Mouse (Mus musculus) central nervous system, embryonic 11.5 days (tissue): ENCODE results near the gene Utp3. TPM values are rescaled to one million over a fixed set of nuclear protein-coding genes. Genes with fewer than 3 reads are reported as not detected.

Experiments used
- polyA plus RNA-seq: library from polyadenylated mRNA; depleted of rRNA; stranded (reverse); fragments of >200 nt; gene quantifications from 2 replicates; pipeline ENCODE4 v1.2.3, GENCODE M21; 2012; rRNA removed

Utp3 gene
- 61.8 and 130 TPM in 2 replicates for polyA plus RNA-seq

DNA sequence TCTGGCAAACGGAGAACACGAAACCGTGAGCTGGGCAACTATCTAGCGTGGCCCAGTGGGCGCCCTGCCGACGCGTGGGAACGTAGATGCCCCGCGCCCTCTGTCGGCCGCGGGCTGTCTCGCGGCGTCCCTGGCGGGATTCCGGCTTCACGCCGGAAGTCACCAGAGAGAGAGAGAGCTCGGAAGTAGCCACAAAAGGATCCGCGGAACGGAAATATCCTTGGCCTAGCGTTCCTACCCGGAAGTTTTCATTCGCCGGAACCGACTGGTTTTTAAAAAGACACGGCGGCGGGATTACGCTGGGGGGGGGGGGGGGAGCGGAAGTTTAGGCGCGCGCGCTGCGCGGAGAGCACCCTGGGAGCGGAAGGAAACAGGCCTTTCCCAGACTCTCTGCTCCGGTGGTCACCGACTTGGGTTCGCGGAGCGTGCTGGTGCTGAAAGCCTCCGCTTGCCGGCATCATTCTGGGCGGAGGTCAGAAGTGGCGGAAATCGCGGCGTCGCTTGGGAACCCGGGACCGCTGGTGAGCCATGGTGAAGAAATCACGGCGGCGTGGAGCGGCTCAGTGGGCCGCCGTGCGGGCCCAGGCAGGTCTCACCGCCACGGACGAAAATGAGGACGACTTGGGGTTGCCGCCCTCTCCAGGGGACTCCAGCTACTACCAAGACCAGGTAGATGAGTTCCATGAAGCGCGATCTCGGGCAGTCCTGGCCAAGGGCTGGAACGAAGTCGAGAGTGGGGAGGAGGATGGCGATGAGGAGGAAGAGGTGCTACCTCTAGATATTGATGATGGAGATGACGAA lies at the start of gene Utp3:
TSS of gene Utp3 (plus strand) at position 377 of the 801 bp plus-strand sequence.

DNA sequence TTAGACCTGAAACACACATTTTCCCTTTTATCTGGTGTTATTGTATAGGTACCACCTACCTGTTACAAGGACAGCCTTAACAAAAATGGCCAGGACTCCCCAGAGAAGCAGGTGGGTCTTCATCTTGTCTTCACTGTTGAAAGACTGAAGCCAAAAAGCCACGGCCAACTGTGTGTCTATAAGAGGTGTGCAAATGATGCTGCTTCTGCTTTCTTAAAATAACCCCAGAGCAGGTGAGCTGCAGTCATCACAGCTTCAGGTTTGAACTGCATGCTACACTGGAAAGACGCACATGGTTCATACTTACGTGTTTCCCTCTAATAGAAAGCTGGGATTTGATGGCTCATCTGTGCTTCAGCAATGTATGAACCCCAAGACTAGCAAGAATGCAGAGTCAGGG lies 26.6 kb upstream of the Utp3 start, which contains the start of gene Jchain:
TSS of gene Jchain (minus strand) at position 235 of the 400 bp plus-strand sequence.

DNA sequence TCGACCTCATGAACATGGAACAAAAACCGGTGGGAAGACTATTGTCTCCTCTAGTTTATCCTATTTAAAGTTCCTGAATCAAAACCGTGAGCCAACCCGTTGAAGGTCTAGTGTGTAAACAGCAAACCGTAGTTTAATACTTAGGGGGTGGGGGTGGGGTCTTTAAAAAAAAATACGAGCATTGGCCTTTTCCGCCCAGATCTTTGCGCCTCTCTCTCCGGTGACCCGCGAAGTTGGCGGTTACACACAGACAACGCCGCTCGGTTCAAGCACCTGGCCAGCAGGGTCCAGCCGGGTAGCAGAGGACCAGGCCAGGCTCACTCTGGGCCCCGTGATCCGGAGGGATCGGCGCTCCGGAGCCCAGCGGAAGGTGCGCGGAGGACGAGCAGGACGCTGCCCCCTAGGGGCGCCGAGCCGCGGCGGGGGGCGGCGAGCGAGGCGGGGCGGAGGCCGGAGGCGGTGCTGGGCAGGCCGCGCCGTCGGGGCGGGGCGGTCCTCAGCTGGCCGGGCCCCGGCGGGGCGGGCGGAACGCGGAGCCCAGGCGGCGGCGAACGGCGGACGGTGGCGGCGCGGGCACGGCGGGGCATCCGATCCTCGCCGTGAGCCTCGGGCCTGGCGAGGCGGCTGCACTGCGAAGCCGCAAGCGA lies 10.4 kb downstream of the Utp3 start, which contains the start of gene Rufy3:
TSS of gene Rufy3 (plus strand) at position 540 of the 647 bp plus-strand sequence.

Other genes with a start within 250 kb of the Utp3 start
- not detected in 2 replicates for gene Prol1, start 237.2 kb upstream of the Utp3 start, polyA plus RNA-seq
- gene Amtn, start 178.4 kb upstream of the Utp3 start, polyA plus RNA-seq, result 0.16 TPM in 1 of 2 replicates, not detected in the other
- 0.02 and 0.06 TPM in 2 replicates for gene Ambn, start 98.5 kb upstream of the Utp3 start, polyA plus RNA-seq
- 0.04 TPM in 1 of 2 replicates, not detected in the other for gene Enam, start 66.5 kb upstream of the Utp3 start, polyA plus RNA-seq
- gene Jchain, start 26.6 kb upstream of the Utp3 start, polyA plus RNA-seq, result 0.47 and 0.72 TPM in 2 replicates
- gene Rufy3, start 10.6 kb downstream of the Utp3 start, polyA plus RNA-seq, result 63.4 and 75.6 TPM in 2 replicates
- 79.4 and 81.8 TPM in 2 replicates for gene Grsf1, start 121.7 kb downstream of the Utp3 start, polyA plus RNA-seq
- gene Mob1b, start 166.4 kb downstream of the Utp3 start, polyA plus RNA-seq, result 12.8 and 18.6 TPM in 2 replicates
- gene Dck, start 210.5 kb downstream of the Utp3 start, polyA plus RNA-seq, result 38.7 and 52.8 TPM in 2 replicates